Mouse (Mus musculus) midbrain, embryonic 15.5 days (tissue): ENCODE results near the gene Cpz. TPM values are rescaled to one million over a fixed set of nuclear protein-coding genes. Genes with fewer than 3 reads are reported as not detected.

ENCODE experiments used
- ATAC-seq: fragments of 200-750 bp; cut with Nextera tagmentation; replicated peaks from 2 replicates; pipeline ENCODE4 v1.8.0; 2017; ENCODE audit warnings: moderate TSS enrichment
- H3K27ac ChIP-seq: fragments of 300-500 bp; sonication (generic); 2 replicates; pipeline ENCODE4 v1.5.1; 2015; ENCODE audit warnings: mild to moderate bottlenecking, inconsistent platforms
- H3K27me3 ChIP-seq: fragments of 300-500 bp; sonication (generic); replicated peaks from 2 replicates; pipeline ENCODE4 v1.6.1; 2015; ENCODE audit warnings: inconsistent platforms
- H3K36me3 ChIP-seq: fragments of 300-500 bp; sonication (generic); replicated peaks from 2 replicates; pipeline ENCODE4 v1.6.1; 2015; ENCODE audit warnings: inconsistent platforms
- H3K4me1 ChIP-seq: fragments of 300-500 bp; sonication (generic); 2 replicates; pipeline ENCODE4 v1.6.1; 2015; ENCODE audit warnings: inconsistent platforms
- H3K4me2 ChIP-seq: fragments of 300-500 bp; sonication (generic); 2 replicates; pipeline ENCODE4 v1.6.1; 2015; ENCODE audit warnings: inconsistent platforms, mild to moderate bottlenecking, moderate library complexity
- H3K4me3 ChIP-seq: fragments of 300-500 bp; sonication (generic); 2 replicates; pipeline ENCODE4 v1.5.1; 2015; ENCODE audit warnings: mild to moderate bottlenecking, inconsistent platforms
- H3K9ac ChIP-seq: fragments of 300-500 bp; sonication (generic); 2 replicates; pipeline ENCODE4 v1.6.1; 2015; ENCODE audit warnings: mild to moderate bottlenecking, inconsistent platforms
- H3K9me3 ChIP-seq: fragments of 300-500 bp; sonication (generic); 2 replicates; pipeline ENCODE4 v1.6.1; 2016; ENCODE audit warnings: inconsistent platforms
- WGBS: fragments of 180-500 bp; shearing (Covaris S2); methylation state at CpG from one replicate; pipeline ENCODE4 v1.1.7; 2015; ENCODE audit warnings: mixed read lengths; 5-methylcytosine and 5-hydroxymethylcytosine counted together
- polyA plus RNA-seq: library from polyadenylated mRNA; unstranded; fragments of >200 nt; fragmentation: Nextera tagmentation; extraction: Ambion mirVana; gene quantifications from 2 replicates; pipeline ENCODE4 v1.2.1, GENCODE M21; 2015

The Cpz gene
- polyA plus RNA-seq, 1 experiment from 2014 or later: 2.2 TPM

DNA sequence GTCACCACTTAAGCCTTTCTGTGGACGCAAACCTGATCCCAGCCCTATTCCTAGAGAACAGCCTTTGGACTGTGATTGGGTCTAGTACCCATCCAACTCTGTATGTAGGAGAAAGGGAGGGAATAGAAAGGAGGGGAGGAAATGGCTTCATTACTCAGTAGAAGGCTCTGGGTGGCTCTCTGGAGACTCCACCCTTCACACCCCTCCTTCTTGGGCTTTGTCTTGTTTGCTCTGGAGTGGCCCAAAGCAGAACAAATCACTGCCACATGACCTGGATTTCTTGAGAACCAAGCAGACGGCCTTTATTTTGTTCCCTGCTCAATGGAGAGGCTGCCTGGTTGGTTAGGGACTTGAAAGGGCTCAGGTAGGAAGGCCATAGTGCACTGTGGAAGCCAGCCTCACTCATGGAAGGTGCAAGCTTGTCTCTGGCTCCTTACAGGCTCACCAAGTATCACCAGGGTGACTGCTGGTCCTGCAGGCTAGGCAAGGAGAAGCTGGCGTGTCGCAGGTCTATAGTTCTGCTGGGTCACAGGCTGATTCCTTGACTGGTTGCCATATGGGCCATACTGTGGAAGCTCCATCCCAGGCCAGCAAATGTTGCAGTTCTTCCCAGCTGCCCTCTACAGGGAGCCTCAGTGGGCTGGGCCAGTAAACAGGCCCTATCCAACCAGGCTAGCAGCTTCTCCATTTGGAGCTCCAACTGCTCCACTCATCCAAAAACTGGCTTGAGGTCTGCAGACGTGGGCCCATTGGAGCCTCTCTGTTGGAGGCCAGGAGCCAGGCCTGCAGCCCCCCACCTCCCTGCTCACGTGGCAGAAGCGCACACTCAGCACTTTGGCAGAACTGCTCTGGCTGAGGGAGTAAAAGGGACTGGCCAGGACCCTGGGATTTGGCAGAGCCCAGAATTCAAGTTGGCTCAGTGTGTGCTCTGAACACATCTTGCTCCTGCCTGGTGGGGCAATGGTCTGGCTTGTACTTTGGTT, 26.6 kb upstream of the Cpz start:
- H3K27me3 ChIP-seq: no peaks in the 10 kb centered on the region
- H3K9me3 ChIP-seq: no peaks in the 10 kb centered on the region
- H3K4me2 ChIP-seq: no peak overlapping the region
- 54% methylated on average over 7 of the region's 7 CpGs for WGBS
- H3K36me3 ChIP-seq: peaks cover 3% of the 10 kb centered on the region; the same call in 1 of the 2 replicates
- H3K4me1 ChIP-seq: no peaks in the 10 kb centered on the region
- H3K9ac ChIP-seq: no peak overlapping the region
- ATAC-seq: no peak
- H3K27ac ChIP-seq: no peak overlapping the region
- no peak overlapping the region for H3K4me3 ChIP-seq

DNA sequence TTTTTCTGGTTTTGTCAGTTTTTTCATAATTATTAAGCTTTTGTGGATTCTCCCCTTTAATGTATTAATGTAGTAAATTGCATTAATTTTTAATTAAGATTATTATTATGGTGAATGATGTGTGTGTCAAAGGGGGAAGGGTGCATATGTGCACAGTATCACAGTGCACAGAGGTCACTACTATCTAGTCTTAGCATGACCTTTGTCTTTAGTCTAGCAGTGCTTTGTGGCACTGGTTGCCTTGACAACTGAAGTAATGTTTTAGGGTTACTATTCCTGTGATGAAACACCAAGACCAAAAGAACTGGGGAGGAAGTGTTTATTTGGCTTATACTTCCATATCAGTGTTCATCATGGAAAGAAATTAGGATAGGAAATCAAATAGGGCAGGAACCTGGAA, 20.6 kb upstream of the Cpz start:
- Histone ChIP-seq H3K36me3 (no peaks in the 10 kb centered on the region), H3K27me3 (no peaks in the 10 kb centered on the region), H3K4me1 (no peaks in the 10 kb centered on the region), H3K4me3 (no peak overlapping the region), H3K9me3 (no peaks in the 10 kb centered on the region), H3K27ac (no peak overlapping the region), H3K9ac (no peak overlapping the region), H3K4me2 (no peak overlapping the region)
- no peak for ATAC-seq

- Histone ChIP-seq H3K36me3 (no peaks in the 10 kb centered on the region), H3K9ac (no peak overlapping the region), H3K4me2 (no peak overlapping the region), H3K4me1 (no peaks in the 10 kb centered on the region), H3K9me3 (no peaks in the 10 kb centered on the region), H3K4me3 (no peak overlapping the region), H3K27ac (no peak overlapping the region), H3K27me3 (no peaks in the 10 kb centered on the region)
- 80% methylated on average over 4 of the region's 4 CpGs for WGBS
- no peak for ATAC-seq
These were observed 15.7 kb upstream of the Cpz start for GRCm38 (mm10) chr5:35541059-35541790.

- Histone ChIP-seq H3K4me1 (no peaks in the 10 kb centered on the region), H3K36me3 (no peaks in the 10 kb centered on the region), H3K9ac (no peak overlapping the region), H3K27me3 (no peaks in the 10 kb centered on the region), H3K4me3 (no peak overlapping the region), H3K4me2 (no peak overlapping the region), H3K27ac (no peak overlapping the region), H3K9me3 (no peaks in the 10 kb centered on the region)
- WGBS: 54% methylated on average over 5 of the region's 5 CpGs
- no peak for ATAC-seq
These were observed 15.1 kb upstream of the Cpz start for GRCm38 (mm10) chr5:35540555-35540954.

GRCm38 (mm10) chr5:35539576-35539975, 14.1 kb upstream of the Cpz start:
- no peak overlapping the region for H3K4me3 ChIP-seq
- H3K4me1 ChIP-seq: no peaks in the 10 kb centered on the region
- no peaks in the 10 kb centered on the region for H3K36me3 ChIP-seq
- no peak for ATAC-seq
- no peaks in the 10 kb centered on the region for H3K27me3 ChIP-seq
- 55% methylated on average over 4 of the region's 4 CpGs for WGBS
- H3K27ac ChIP-seq: no peak overlapping the region
- H3K9ac ChIP-seq: no peak overlapping the region
- no peaks in the 10 kb centered on the region for H3K9me3 ChIP-seq
- H3K4me2 ChIP-seq: no peak overlapping the region

- no peaks in the 10 kb centered on the region for H3K9me3 ChIP-seq
- H3K27ac ChIP-seq: no peak overlapping the region
- no peak overlapping the region for H3K4me3 ChIP-seq
- no peaks in the 10 kb centered on the region for H3K27me3 ChIP-seq
- no peaks in the 10 kb centered on the region for H3K4me1 ChIP-seq
- H3K4me2 ChIP-seq: no peak overlapping the region
- 91% methylated on average over 3 of the region's 3 CpGs for WGBS
- no peaks in the 10 kb centered on the region for H3K36me3 ChIP-seq
- no peak for ATAC-seq
- no peak overlapping the region for H3K9ac ChIP-seq
These were observed 12.5 kb upstream of the Cpz start for GRCm38 (mm10) chr5:35538022-35538421.

GRCm38 (mm10) chr5:35537474-35537873, 12.0 kb upstream of the Cpz start:
- Histone ChIP-seq H3K27ac (no peak overlapping the region), H3K4me1 (no peaks in the 10 kb centered on the region), H3K27me3 (no peaks in the 10 kb centered on the region), H3K36me3 (no peaks in the 10 kb centered on the region), H3K9ac (no peak overlapping the region), H3K9me3 (no peaks in the 10 kb centered on the region), H3K4me3 (no peak overlapping the region), H3K4me2 (no peak overlapping the region)
- 72% methylated on average over 1 of the region's 1 CpGs for WGBS
- no peak for ATAC-seq

DNA sequence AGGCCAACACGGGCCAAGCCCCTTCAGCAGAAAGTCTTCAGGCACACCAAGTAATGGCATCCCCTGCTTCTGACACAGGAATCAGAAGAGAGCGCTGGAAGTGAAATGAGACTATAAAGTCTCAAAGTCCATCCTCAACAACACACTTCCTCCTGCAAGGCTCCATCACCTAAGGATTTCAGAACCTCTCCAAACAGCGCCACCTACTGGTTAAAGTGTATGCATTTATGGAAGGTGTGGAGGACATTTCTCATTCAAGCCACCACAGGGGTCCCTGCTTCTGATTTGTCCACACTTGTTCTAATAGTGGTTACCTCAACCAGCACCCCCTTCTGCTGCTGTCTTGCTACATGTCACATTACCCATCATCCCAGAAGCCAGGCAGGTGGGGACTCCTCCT, 10.8 kb upstream of the Cpz start:
- 69% methylated on average over 3 of the region's 3 CpGs for WGBS
- Histone ChIP-seq H3K4me2 (no peak overlapping the region), H3K27ac (no peak overlapping the region), H3K4me1 (peaks cover 4% of the 10 kb centered on the region; the same call in 1 of the 2 replicates), H3K27me3 (no peaks in the 10 kb centered on the region), H3K9me3 (no peaks in the 10 kb centered on the region), H3K36me3 (no peaks in the 10 kb centered on the region), H3K4me3 (no peak overlapping the region), H3K9ac (no peak overlapping the region)
- no peak for ATAC-seq

- Histone ChIP-seq H3K4me3 (no peak overlapping the region), H3K9me3 (no peaks in the 10 kb centered on the region), H3K36me3 (no peaks in the 10 kb centered on the region), H3K4me2 (no peak overlapping the region), H3K27me3 (no peaks in the 10 kb centered on the region), H3K4me1 (peaks cover 4% of the 10 kb centered on the region; the same call in 1 of the 2 replicates), H3K9ac (no peak overlapping the region), H3K27ac (no peak overlapping the region)
- 18% methylated on average over 10 of the region's 10 CpGs for WGBS
- ATAC-seq: no peak
These were observed 6.1 kb upstream of the Cpz start for GRCm38 (mm10) chr5:35531586-35531985.

- Histone ChIP-seq H3K4me2 (no peak overlapping the region), H3K9ac (no peak overlapping the region), H3K9me3 (no peaks in the 10 kb centered on the region), H3K27me3 (peaks cover 9% of the 10 kb centered on the region), H3K4me3 (no peak overlapping the region), H3K27ac (no peak overlapping the region), H3K4me1 (peaks cover 9% of the 10 kb centered on the region), H3K36me3 (no peaks in the 10 kb centered on the region)
- ATAC-seq: no peak
- 11% methylated on average over 4 of the region's 4 CpGs for WGBS
These were observed 4.9 kb upstream of the Cpz start for GRCm38 (mm10) chr5:35530442-35530841.

DNA sequence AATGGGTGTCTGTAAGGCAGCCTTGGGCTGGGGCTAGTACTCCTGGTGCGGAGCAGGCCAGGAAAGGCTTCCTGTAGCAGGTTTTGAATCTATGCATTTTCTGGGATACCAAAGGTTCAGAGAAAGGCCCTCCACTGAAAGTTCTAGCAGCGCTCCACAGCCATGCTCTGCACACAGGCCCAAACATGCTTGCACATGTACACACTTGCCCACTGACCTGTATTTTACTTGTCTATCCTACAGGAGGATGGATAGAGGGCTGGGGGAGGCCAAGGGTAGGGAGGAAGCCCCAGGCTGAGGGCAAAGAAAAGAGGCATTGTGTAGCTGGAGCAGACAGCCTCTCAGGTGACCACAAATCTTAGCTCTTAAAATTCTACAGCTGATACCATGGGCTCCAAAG, 1.1 kb downstream of the Cpz start:
- no peak overlapping the region for H3K27ac ChIP-seq
- no peak overlapping the region for H3K9ac ChIP-seq
- H3K27me3 ChIP-seq: peaks cover 27% of the 10 kb centered on the region
- no peak for ATAC-seq
- no peak overlapping the region for H3K4me3 ChIP-seq
- no peaks in the 10 kb centered on the region for H3K36me3 ChIP-seq
- no peaks in the 10 kb centered on the region for H3K9me3 ChIP-seq
- H3K4me2 ChIP-seq: no peak overlapping the region
- WGBS: 78% methylated on average over 2 of the region's 2 CpGs
- peaks cover 8% of the 10 kb centered on the region for H3K4me1 ChIP-seq

GRCm38 (mm10) chr5:35523735-35524134, 1.8 kb downstream of the Cpz start:
- Histone ChIP-seq H3K27ac (no peak overlapping the region), H3K9me3 (no peaks in the 10 kb centered on the region), H3K4me3 (no peak overlapping the region), H3K4me2 (no peak overlapping the region), H3K36me3 (no peaks in the 10 kb centered on the region), H3K9ac (no peak overlapping the region), H3K4me1 (peaks cover 8% of the 10 kb centered on the region), H3K27me3 (peaks cover 27% of the 10 kb centered on the region)
- 0 out of 2 replicates have a peak, but pooled peaks have one; percentile 34 for ATAC-seq
- 2% methylated on average over 5 of the region's 5 CpGs for WGBS
